Mouse (Mus musculus): ENCODE measurements at regions not wholly inside any gene's neighbourhood (a gene's known extent, or its start where the extent isn't known, plus 50 kb on each side); places are given as distances from the start of the nearest gene placed in this dataset.

GRCm38 (mm10) chr9:26652920-26653319 is 80.6 kb upstream of the B3gat1 start:
- no peak for ATAC-seq (ENCODE audit: insufficient number of reproducible peaks, insufficient read depth, low FRiP score, low read depth)
- 53% methylated on average over 1 of the region's 1 CpGs for WGBS

GRCm38 (mm10) chr9:26659366-26659765 is 74.2 kb upstream of the B3gat1 start:
- Histone ChIP-seq H3K9ac (replicated peaks; ENCODE audit: low read depth, low read length) (no peak overlapping the region), H3K9me3 (ENCODE audit: control insufficient read depth, low read depth, low read length) (no peaks in the 10 kb centered on the region), H3K27ac (ENCODE audit: low read length) (no peak overlapping the region), H3K27me3 (ENCODE audit: control insufficient read depth, insufficient read depth, low read length) (no peaks in the 10 kb centered on the region), H3K36me3 (ENCODE audit: control insufficient read depth, insufficient read depth, low read length) (no peaks in the 10 kb centered on the region), H3K4me1 (ENCODE audit: control insufficient read depth, insufficient read depth, low read length) (no peaks in the 10 kb centered on the region), H3K4me3 (ENCODE audit: low read depth, low read length) (no peak overlapping the region), H3K4me2 (replicated peaks; ENCODE audit: low read depth, low read length) (no peak overlapping the region)
- 64% methylated on average over 2 of the region's 2 CpGs for WGBS
- ATAC-seq (ENCODE audit: insufficient number of reproducible peaks, insufficient read depth, low FRiP score, low read depth), result no peak

More at GRCm38 (mm10) chr9:26652920-26653319, 80.6 kb upstream of the B3gat1 start:
- H3K9me3 ChIP-seq (ENCODE audit: control insufficient read depth, low read depth, low read length), result no peaks in the 10 kb centered on the region
- H3K4me1 ChIP-seq (ENCODE audit: control insufficient read depth, insufficient read depth, low read length), result no peaks in the 10 kb centered on the region
- H3K9ac ChIP-seq (replicated peaks; ENCODE audit: low read depth, low read length), result no peak overlapping the region
- no peaks in the 10 kb centered on the region for H3K27me3 ChIP-seq (ENCODE audit: control insufficient read depth, insufficient read depth, low read length)
- no peak overlapping the region for H3K4me2 ChIP-seq (replicated peaks; ENCODE audit: low read depth, low read length)
- H3K27ac ChIP-seq (ENCODE audit: low read length), result no peak overlapping the region
- no peak overlapping the region for H3K4me3 ChIP-seq (ENCODE audit: low read depth, low read length)
- no peaks in the 10 kb centered on the region for H3K36me3 ChIP-seq (ENCODE audit: control insufficient read depth, insufficient read depth, low read length)

DNA sequence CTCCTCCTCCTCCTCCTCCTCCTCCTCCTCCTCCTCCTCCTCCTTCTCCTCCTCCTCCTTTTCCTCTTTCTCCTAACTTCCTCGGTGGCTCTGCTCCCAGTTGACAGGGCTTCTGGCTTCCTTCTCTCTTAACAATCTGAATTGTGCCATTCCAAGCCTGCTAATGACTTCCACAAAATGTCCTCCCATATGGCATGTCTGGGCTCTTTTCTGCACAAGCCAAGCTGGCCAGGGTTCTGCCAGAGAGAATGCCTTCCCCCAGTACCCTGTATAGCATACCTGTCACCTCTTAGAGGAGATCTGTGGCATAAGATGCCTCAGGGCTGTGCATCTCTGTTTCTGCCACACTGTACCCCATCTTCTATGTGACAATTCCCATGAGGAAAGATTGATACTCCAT is 70.0 kb upstream of the B3gat1 start:
- H3K9me3 ChIP-seq (ENCODE audit: control insufficient read depth, low read depth, low read length), result no peaks in the 10 kb centered on the region
- no peak overlapping the region for H3K27ac ChIP-seq (ENCODE audit: low read length)
- H3K4me3 ChIP-seq (ENCODE audit: low read depth, low read length), result no peak overlapping the region
- H3K27me3 ChIP-seq (ENCODE audit: control insufficient read depth, insufficient read depth, low read length), result no peaks in the 10 kb centered on the region
- H3K4me2 ChIP-seq (replicated peaks; ENCODE audit: low read depth, low read length), result no peak overlapping the region
- H3K4me1 ChIP-seq (ENCODE audit: control insufficient read depth, insufficient read depth, low read length), result no peaks in the 10 kb centered on the region
- H3K9ac ChIP-seq (replicated peaks; ENCODE audit: low read depth, low read length), result no peak overlapping the region
- H3K36me3 ChIP-seq (ENCODE audit: control insufficient read depth, insufficient read depth, low read length), result no peaks in the 10 kb centered on the region
- WGBS, result 57% methylated on average over 1 of the region's 1 CpGs
- no peak for ATAC-seq (ENCODE audit: insufficient number of reproducible peaks, insufficient read depth, low FRiP score, low read depth)

DNA sequence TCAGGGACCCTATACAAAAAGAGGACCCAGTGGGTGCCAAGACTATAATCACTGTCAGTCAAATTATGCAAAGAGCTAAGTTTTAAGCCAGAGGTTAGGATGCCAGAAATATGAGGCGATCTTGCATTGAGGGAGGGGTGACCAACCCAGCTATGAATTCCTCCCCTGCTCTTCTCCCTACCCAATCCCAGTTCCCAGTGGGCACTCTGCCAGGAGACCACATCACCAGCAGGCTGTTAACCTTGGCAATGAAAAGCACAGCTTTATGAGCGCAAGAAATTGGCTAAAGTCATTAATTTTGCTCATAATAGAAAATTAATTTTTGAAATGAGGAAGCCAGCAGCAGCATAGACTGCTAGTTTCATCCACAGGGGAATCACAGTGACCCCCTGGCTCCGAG is 65.7 kb upstream of the B3gat1 start:
- no peaks in the 10 kb centered on the region for H3K9me3 ChIP-seq (ENCODE audit: control insufficient read depth, low read depth, low read length)
- H3K27me3 ChIP-seq (ENCODE audit: control insufficient read depth, insufficient read depth, low read length), result no peaks in the 10 kb centered on the region
- no peak overlapping the region for H3K9ac ChIP-seq (replicated peaks; ENCODE audit: low read depth, low read length)
- H3K4me2 ChIP-seq (replicated peaks; ENCODE audit: low read depth, low read length), result no peak overlapping the region
- no peak overlapping the region for H3K27ac ChIP-seq (ENCODE audit: low read length)
- H3K4me3 ChIP-seq (ENCODE audit: low read depth, low read length), result no peak overlapping the region
- no peaks in the 10 kb centered on the region for H3K36me3 ChIP-seq (ENCODE audit: control insufficient read depth, insufficient read depth, low read length)
- WGBS, result 73% methylated on average over 3 of the region's 3 CpGs
- no peaks in the 10 kb centered on the region for H3K4me1 ChIP-seq (ENCODE audit: control insufficient read depth, insufficient read depth, low read length)
- no peak for ATAC-seq (ENCODE audit: insufficient number of reproducible peaks, insufficient read depth, low FRiP score, low read depth)

DNA sequence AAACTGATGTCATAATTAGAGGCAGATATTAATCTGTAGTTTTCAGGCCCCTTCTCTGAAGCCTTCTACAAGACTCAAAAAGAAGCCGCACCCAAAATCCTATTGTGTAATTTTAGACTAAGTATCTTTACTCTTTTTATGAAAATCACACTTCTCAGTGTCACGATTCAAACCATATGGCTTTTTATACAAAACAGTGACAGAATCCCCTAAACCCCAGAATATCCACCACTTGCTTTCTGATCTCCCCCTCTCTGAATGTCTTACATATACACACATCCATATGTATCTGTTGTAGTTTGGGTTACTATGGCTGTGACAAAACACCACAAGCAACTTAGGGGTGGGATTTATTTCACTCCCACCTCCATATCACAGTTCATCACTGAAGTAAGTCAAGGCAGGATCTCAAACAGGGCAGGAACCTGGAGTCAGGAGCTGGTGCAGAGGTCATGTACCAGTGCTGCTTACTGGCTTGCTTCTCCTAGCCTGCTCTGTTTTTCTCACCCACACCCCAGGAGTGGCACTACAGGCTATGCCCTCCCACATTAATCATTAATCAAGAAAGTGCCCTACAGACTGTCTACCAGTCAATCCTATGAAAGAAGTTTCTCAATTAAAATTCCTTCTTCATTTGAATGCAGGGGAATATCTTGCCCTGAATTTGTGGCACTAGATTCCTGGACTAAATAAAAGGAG is 59.3 kb upstream of the B3gat1 start:
- no peak overlapping the region for H3K9ac ChIP-seq (replicated peaks; ENCODE audit: low read depth, low read length)
- no peak for ATAC-seq (ENCODE audit: insufficient number of reproducible peaks, insufficient read depth, low FRiP score, low read depth)
- no peak overlapping the region for H3K4me3 ChIP-seq (ENCODE audit: low read depth, low read length)
- no peak overlapping the region for H3K27ac ChIP-seq (ENCODE audit: low read length)
- no peaks in the 10 kb centered on the region for H3K36me3 ChIP-seq (ENCODE audit: control insufficient read depth, insufficient read depth, low read length)
- no peak overlapping the region for H3K4me2 ChIP-seq (replicated peaks; ENCODE audit: low read depth, low read length)
- no peaks in the 10 kb centered on the region for H3K9me3 ChIP-seq (ENCODE audit: control insufficient read depth, low read depth, low read length)
- 90% methylated on average over 2 of the region's 2 CpGs for WGBS
- no peaks in the 10 kb centered on the region for H3K27me3 ChIP-seq (ENCODE audit: control insufficient read depth, insufficient read depth, low read length)
- no peaks in the 10 kb centered on the region for H3K4me1 ChIP-seq (ENCODE audit: control insufficient read depth, insufficient read depth, low read length)

GRCm38 (mm10) chr9:26678288-26678687 is 55.2 kb upstream of the B3gat1 start:
- Histone ChIP-seq H3K4me1 (ENCODE audit: control insufficient read depth, insufficient read depth, low read length) (no peaks in the 10 kb centered on the region), H3K27ac (ENCODE audit: low read length) (no peak overlapping the region), H3K9ac (replicated peaks; ENCODE audit: low read depth, low read length) (no peak overlapping the region), H3K4me2 (replicated peaks; ENCODE audit: low read depth, low read length) (no peak overlapping the region), H3K4me3 (ENCODE audit: low read depth, low read length) (no peak overlapping the region), H3K36me3 (ENCODE audit: control insufficient read depth, insufficient read depth, low read length) (no peaks in the 10 kb centered on the region), H3K27me3 (ENCODE audit: control insufficient read depth, insufficient read depth, low read length) (no peaks in the 10 kb centered on the region), H3K9me3 (ENCODE audit: control insufficient read depth, low read depth, low read length) (no peaks in the 10 kb centered on the region)
- no peak for ATAC-seq (ENCODE audit: insufficient number of reproducible peaks, insufficient read depth, low FRiP score, low read depth)
- WGBS, result 24% methylated on average over 6 of the region's 6 CpGs

- Histone ChIP-seq H3K27me3 (ENCODE audit: control insufficient read depth, insufficient read depth, low read length) (no peaks in the 10 kb centered on the region), H3K36me3 (ENCODE audit: control insufficient read depth, insufficient read depth, low read length) (no peaks in the 10 kb centered on the region), H3K4me1 (ENCODE audit: control insufficient read depth, insufficient read depth, low read length) (no peaks in the 10 kb centered on the region), H3K4me3 (ENCODE audit: low read depth, low read length) (no peak overlapping the region), H3K9ac (replicated peaks; ENCODE audit: low read depth, low read length) (no peak overlapping the region), H3K27ac (ENCODE audit: low read length) (no peak overlapping the region), H3K4me2 (replicated peaks; ENCODE audit: low read depth, low read length) (no peak overlapping the region), H3K9me3 (ENCODE audit: control insufficient read depth, low read depth, low read length) (no peaks in the 10 kb centered on the region)
- ATAC-seq (ENCODE audit: insufficient number of reproducible peaks, insufficient read depth, low FRiP score, low read depth), result no peak
- WGBS, result 68% methylated on average over 1 of the region's 1 CpGs
These were observed 52.0 kb upstream of the B3gat1 start for GRCm38 (mm10) chr9:26681516-26681915.

Data from stomach, embryonic 14.5 days (tissue).